Comparison of ENCODE assay signal across 11 mouse cellular contexts in genomic region chr3:26002367-26002766, GRCm38 (mm10).
A peak's percentile ranks its signal among the peaks of the same experiment; 100 is the strongest.
DNase-seq lines count a peak whose midpoint lies in the region; ATAC-seq lines count a peak whose summit lies in the region.
"Had no signal": no experiment of that assay in that cellular context is flagged by ENCODE, and none has a peak within 500 bp of the region (broad histone marks: within the 10 kb centered on the region; RNA-seq: fewer than 3 reads in every experiment).

No protein-coding gene starts in this region.

- no peaks in the 10 kb centered on the region for H3K36me3 ChIP-seq in hindbrain, embryonic 14.5 days (replicated peaks; ENCODE audit: control insufficient read depth, insufficient read depth)
- no peaks in the 10 kb centered on the region for H3K36me3 ChIP-seq in hindbrain, embryonic 16.5 days (ENCODE audit: control insufficient read depth, insufficient read depth, low read length)
- H3K36me3 ChIP-seq in midbrain, embryonic 15.5 days (replicated peaks), result no peaks in the 10 kb centered on the region
- H3K36me3 ChIP-seq in midbrain, embryonic 13.5 days, result no peaks in the 10 kb centered on the region
- H3K36me3 ChIP-seq: embryonic facial prominence, embryonic 12.5 days; limb, embryonic 15.5 days had no signal

- H3K4me1 ChIP-seq in hindbrain, embryonic 14.5 days (replicated peaks; ENCODE audit: control insufficient read depth, insufficient read depth, low read length), result 0 out of 2 replicates have a peak, but pooled peaks cover 9% of the 10 kb centered on the region
- H3K4me1 ChIP-seq in hindbrain, embryonic 16.5 days (ENCODE audit: control insufficient read depth, insufficient read depth, low read depth, low read length), result peaks cover 2% of the 10 kb centered on the region; the same call in 1 of the 2 replicates
- H3K4me1 ChIP-seq in midbrain, embryonic 15.5 days, result 0 out of 2 replicates have a peak, but pooled peaks cover 7% of the 10 kb centered on the region
- peaks cover 15% of the 10 kb centered on the region for H3K4me1 ChIP-seq in midbrain, embryonic 13.5 days (replicated peaks)
- H3K4me1 ChIP-seq: embryonic facial prominence, embryonic 12.5 days; limb, embryonic 15.5 days had no signal

- no peaks in the 10 kb centered on the region for H3K27me3 ChIP-seq in hindbrain, embryonic 14.5 days (ENCODE audit: control insufficient read depth, insufficient read depth, low read length)
- no peaks in the 10 kb centered on the region for H3K27me3 ChIP-seq in hindbrain, embryonic 16.5 days (replicated peaks; ENCODE audit: control insufficient read depth, insufficient read depth, low read length)
- H3K27me3 ChIP-seq in midbrain, embryonic 15.5 days (replicated peaks), result no peaks in the 10 kb centered on the region
- no peaks in the 10 kb centered on the region for H3K27me3 ChIP-seq in midbrain, embryonic 13.5 days
- H3K27me3 ChIP-seq: embryonic facial prominence, embryonic 12.5 days; limb, embryonic 15.5 days had no signal

- no peaks in the 10 kb centered on the region for H3K9me3 ChIP-seq in hindbrain, embryonic 14.5 days (ENCODE audit: control insufficient read depth, low read length)
- no peaks in the 10 kb centered on the region for H3K9me3 ChIP-seq in hindbrain, embryonic 16.5 days (ENCODE audit: control insufficient read depth, low read length)
- H3K9me3 ChIP-seq in midbrain, embryonic 15.5 days, result no peaks in the 10 kb centered on the region
- no peaks in the 10 kb centered on the region for H3K9me3 ChIP-seq in midbrain, embryonic 13.5 days
- H3K9me3 ChIP-seq: embryonic facial prominence, embryonic 12.5 days; limb, embryonic 15.5 days had no signal

- peak; percentile 51 for DNase-seq in hindbrain, embryonic 14.5 days (ENCODE audit: low spot score)
- DNase-seq in brain, embryonic 18.5 days (ENCODE audit: low read depth, low spot score), result peak; percentile 22
- DNase-seq in retina, postnatal 1 day, result peak; percentile 24
- no peak for DNase-seq in spleen, adult 18-20 months
- no peak for DNase-seq in spleen, postnatal 14 days (ENCODE audit: low spot score in 2 of 2)
- DNase-seq: heart, postnatal 36 days had no signal

- no peak overlapping the region for H3K27ac ChIP-seq in hindbrain, embryonic 14.5 days
- H3K27ac ChIP-seq in hindbrain, embryonic 16.5 days (ENCODE audit: low read depth, low read length), result no peak overlapping the region
- H3K27ac ChIP-seq in midbrain, embryonic 15.5 days, result 0 out of 2 replicates have a peak overlapping the region, but pooled peaks have one; percentile 42
- no peak overlapping the region for H3K27ac ChIP-seq in midbrain, embryonic 13.5 days
- H3K27ac ChIP-seq: embryonic facial prominence, embryonic 12.5 days; limb, embryonic 15.5 days had no signal

- no peak overlapping the region for H3K4me2 ChIP-seq in hindbrain, embryonic 14.5 days (replicated peaks)
- H3K4me2 ChIP-seq in hindbrain, embryonic 16.5 days (ENCODE audit: low read length), result no peak overlapping the region
- no peak overlapping the region for H3K4me2 ChIP-seq in midbrain, embryonic 15.5 days
- H3K4me2 ChIP-seq in midbrain, embryonic 13.5 days (replicated peaks), result no peak overlapping the region
- H3K4me2 ChIP-seq: embryonic facial prominence, embryonic 12.5 days; limb, embryonic 15.5 days had no signal

- H3K4me3 ChIP-seq in hindbrain, embryonic 14.5 days (replicated peaks; ENCODE audit: low read length), result no peak overlapping the region
- H3K4me3 ChIP-seq in hindbrain, embryonic 16.5 days (ENCODE audit: low read length), result no peak overlapping the region
- H3K4me3 ChIP-seq in midbrain, embryonic 15.5 days, result no peak overlapping the region
- no peak overlapping the region for H3K4me3 ChIP-seq in midbrain, embryonic 13.5 days (replicated peaks)
- H3K4me3 ChIP-seq: embryonic facial prominence, embryonic 12.5 days; limb, embryonic 15.5 days had no signal

- no peak for ATAC-seq in hindbrain, embryonic 14.5 days (ENCODE audit: low FRiP score)
- ATAC-seq in hindbrain, embryonic 16.5 days, result no peak
- ATAC-seq in midbrain, embryonic 15.5 days (replicated peaks), result no peak
- no peak for ATAC-seq in midbrain, embryonic 13.5 days

- H3K9ac ChIP-seq in hindbrain, embryonic 14.5 days, result no peak overlapping the region
- no peak overlapping the region for H3K9ac ChIP-seq in hindbrain, embryonic 16.5 days (ENCODE audit: low read depth, low read length)
- H3K9ac ChIP-seq in midbrain, embryonic 15.5 days, result no peak overlapping the region
- no peak overlapping the region for H3K9ac ChIP-seq in midbrain, embryonic 13.5 days (replicated peaks)
- H3K9ac ChIP-seq: embryonic facial prominence, embryonic 12.5 days; limb, embryonic 15.5 days had no signal

- WGBS in hindbrain, embryonic 14.5 days, result 29% methylated on average over 2 of the region's 2 CpGs
- WGBS in hindbrain, embryonic 16.5 days, result 25% methylated on average over 2 of the region's 2 CpGs
- 20% methylated on average over 2 of the region's 2 CpGs for WGBS in midbrain, embryonic 15.5 days
- 18% methylated on average over 2 of the region's 2 CpGs for WGBS in midbrain, embryonic 13.5 days

Comparison
In these comparisons a context has a peak if more than half of its experiments do, and no peak if none do; other contexts are left out.
1. DNase-seq: peak in hindbrain, embryonic 14.5 days (single experiment), brain, embryonic 18.5 days (single experiment) and retina, postnatal 1 day (single experiment); none in spleen, adult 18-20 months (0 of 2) and spleen, postnatal 14 days (0 of 2).